Mouse (Mus musculus) T-helper 1 cell (primary cell): ENCODE results near the gene Creg1.

ENCODE experiments used
- in situ Hi-C: fragments of 300-600 bp; cut with MboI, MseI; formaldehyde crosslinking; loops from one replicate; pipeline ENCODE4 v1.15.1; 2025; ENCODE audit warnings: high pct_unique_total_duplicates

Creg1 gene

DNA sequence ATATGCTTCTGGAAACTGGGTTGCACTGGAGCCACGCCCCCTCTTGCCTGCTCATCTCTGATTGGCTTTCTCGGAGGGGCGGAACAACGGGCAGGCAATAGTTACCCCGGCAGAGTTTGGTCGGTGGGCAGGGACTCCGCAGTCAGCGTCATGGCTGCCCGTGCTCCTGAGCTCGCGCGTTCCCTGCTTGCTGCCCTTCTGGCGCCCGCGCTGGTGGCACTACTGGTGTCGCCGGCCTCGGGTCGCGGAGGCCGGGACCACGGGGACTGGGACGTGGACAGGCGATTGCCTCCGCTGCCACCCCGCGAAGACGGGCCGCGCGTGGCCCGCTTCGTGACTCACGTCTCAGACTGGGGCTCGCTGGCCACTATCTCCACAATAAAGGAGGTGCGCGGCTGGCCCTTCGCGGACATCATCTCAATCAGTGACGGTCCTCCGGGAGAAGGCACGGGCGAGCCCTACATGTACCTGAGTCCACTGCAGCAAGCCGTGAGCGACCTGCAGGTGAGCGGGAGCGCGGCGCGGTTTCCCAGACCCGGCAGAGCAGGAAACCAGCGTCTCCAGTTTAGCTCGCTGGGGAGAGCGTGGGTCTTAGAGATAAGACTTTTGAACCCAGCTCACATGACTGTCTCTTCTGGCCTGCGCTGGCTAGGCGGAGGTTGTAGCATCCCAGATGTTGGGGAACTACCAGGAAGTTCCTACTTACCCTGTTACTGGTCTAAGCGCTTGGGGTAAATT lies at the start of gene Creg1:
Gene Creg1 (plus strand): TSS at position 112 of the 738 bp plus-strand sequence.
- in situ Hi-C loops = loop anchor here (10.0 to 25.0 kb wide), 2 partner anchors 623 to 1231 kb away; partner anchors contain the start of gene Tada1

- in situ Hi-C loops = no loop called here
These were observed 49.7 kb upstream of the Creg1 start for GRCm38 (mm10) chr1:165713798-165714197.

- in situ Hi-C loops = no loop called here
These were observed 47.1 kb upstream of the Creg1 start for GRCm38 (mm10) chr1:165716426-165716825.

GRCm38 (mm10) chr1:165717711-165718542 lies 45.6 kb upstream of the Creg1 start:
- in situ Hi-C loops = no loop called here

- in situ Hi-C loops = no loop called here
These were observed 44.9 kb upstream of the Creg1 start for GRCm38 (mm10) chr1:165718543-165719105.

DNA sequence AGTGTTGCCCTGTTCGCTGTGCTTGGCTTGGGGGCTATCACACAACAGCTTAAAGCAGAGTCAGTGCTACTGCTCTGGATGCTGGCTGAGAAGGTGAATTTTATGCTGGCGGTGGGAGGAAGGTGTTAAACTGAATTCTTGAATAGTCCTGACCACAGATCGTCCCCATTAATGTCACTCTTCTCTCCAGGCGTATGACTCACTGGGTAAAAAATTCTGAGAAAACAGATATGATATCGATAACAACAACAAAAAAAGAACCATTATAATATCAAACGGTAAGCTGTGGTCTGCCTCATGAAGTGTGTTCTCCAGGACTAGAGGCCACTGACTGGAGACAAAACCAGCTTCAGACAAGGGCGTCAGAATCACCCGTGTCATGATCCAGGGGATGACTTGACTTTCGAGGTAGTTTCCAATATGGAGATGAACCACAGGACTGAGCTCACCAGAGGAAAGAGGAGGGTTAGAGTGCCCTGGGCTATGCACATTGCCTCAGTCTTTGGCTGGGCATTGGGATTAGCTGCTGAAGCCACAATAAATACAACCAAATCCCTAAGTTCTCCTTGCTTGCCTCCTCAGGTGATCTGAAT lies 40.9 kb upstream of the Creg1 start:
- in situ Hi-C loops = no loop called here

DNA sequence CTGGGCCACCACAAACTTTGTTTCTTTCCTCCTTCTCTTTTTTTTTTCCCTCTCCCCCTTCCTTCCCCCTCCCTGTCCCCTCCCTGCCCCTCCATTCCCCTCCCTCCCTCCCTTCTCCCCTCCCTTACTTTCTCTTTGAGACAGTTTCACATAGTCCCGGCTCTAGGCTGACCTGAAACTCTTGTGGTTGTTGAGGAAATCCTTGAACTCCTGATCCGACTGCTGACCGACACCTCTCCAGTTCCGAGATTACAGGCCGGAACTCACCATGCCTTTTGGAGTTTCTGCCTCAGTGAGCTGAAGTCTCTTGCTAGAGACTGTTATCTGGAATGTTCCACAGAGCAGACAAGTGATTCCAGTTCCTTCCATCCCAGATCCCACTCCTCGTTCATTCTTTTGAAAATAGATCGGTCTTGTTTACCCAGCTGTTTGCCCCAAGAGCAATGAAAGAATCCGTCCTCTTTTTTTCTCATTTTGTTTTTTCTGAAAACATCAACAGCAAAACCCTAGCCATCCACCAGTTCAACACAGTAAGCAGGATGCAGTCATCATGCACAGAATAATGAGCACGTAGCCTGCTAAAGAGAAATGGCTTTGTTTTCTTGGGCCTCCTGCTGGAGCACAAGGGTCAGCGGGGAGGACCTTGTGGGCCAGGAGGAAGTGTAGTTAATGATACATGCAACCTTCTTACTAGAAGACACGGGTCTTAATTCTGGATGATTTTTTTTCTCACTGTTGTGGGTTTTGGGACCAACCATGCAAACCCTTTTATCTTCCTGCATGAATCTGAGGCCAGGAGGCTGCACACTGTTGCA lies 39.1 kb upstream of the Creg1 start:
- in situ Hi-C loops = no loop called here

GRCm38 (mm10) chr1:165725039-165725644 lies 38.4 kb upstream of the Creg1 start:
- in situ Hi-C loops = no loop called here

DNA sequence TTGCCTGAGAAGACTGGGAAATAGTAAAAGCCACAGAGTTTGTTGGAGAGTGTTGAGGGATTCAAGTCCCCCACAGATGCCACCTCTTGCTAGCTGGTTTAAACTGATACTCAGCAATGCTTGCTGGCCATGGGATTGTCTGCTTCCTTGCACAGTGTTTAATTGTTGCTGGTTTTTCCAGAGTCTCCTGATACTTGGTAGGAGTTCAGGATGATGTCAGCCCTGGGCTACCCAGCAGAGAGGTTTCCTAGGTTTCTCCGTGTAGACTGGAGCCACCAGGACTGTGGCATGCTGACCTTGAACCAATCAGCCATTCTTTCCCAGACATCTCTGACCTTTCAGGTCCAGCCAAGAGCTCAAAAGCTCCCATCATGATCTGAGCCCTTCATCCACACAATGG lies 36.6 kb upstream of the Creg1 start:
- in situ Hi-C loops = no loop called here

- in situ Hi-C loops = no loop called here
These were observed 35.4 kb upstream of the Creg1 start for GRCm38 (mm10) chr1:165728057-165728639.

- in situ Hi-C loops = no loop called here
These were observed 33.4 kb upstream of the Creg1 start for GRCm38 (mm10) chr1:165730129-165730528.

GRCm38 (mm10) chr1:165731553-165731952 lies 32.0 kb upstream of the Creg1 start:
- in situ Hi-C loops = no loop called here

DNA sequence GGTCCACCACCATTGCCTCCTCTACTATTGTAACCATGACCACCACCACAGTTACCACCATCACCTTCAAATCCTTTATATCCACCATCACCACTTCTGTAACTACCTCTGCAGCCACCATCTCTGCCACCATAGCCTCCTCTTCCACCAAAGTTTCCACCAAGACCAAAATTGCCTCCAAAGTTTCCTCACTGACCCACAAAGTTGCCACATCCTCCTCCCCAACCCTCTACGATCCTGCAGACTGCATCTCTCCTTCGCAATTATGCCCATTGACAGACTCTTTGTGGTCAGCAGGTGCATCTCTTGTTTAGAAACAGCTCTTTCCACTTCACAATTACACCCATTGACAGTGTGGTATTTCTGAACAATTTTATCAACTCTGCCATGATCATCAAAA lies 28.7 kb upstream of the Creg1 start:
- in situ Hi-C loops = loop anchor here (5.0 kb wide), 2 partner anchors 73 to 153 kb away; no protein-coding TSS in a partner anchor

- in situ Hi-C loops = loop anchor here (5.0 kb wide), 2 partner anchors 74 to 154 kb away; no protein-coding TSS in a partner anchor
These were observed 27.4 kb upstream of the Creg1 start for GRCm38 (mm10) chr1:165735826-165736818.

GRCm38 (mm10) chr1:165737451-165737850 lies 26.1 kb upstream of the Creg1 start:
- in situ Hi-C loops = loop anchor here (5.0 kb wide), 2 partner anchors 75 to 155 kb away; no protein-coding TSS in a partner anchor

DNA sequence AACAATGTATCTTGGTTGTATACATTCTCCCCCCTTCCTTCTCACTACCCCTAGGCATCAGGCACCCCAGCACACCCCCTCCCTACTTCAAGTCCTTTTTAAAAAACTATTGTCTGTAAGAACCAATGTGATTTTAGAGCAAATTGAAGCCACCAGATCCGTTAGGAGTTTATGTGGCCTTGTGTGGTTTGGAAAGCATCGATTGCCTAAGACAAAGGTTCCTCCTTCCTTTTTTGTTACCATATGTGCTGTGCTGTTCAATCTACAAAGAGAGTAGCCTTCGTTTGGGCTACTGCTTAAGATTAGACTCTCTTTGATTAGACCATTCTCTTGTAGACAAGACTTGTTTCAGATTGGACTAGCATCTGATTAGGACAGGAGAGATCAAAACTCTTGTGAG lies 25.7 kb upstream of the Creg1 start:
- in situ Hi-C loops = loop anchor here (5.0 kb wide), 2 partner anchors 76 to 156 kb away; no protein-coding TSS in a partner anchor

DNA sequence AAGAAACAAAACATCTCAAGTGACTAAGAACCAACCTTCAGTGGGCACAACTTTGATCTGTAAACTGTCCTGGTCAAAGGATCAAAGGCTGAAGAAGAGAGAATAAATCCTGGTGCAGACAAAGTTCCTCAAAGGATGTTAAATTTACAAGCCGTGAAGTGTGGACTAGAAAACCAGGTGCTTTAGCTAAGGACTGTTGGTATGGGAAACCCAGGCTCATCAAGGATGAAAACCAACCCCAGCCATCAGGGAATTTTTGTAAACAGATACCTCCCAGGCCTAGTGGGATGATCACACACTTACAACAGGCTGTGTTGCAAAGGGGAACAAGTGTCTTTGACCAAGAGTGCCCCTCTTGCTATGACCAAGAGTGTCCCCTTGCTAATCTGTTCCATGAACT lies 24.6 kb upstream of the Creg1 start:
- in situ Hi-C loops = loop anchor here (5.0 kb wide), 2 partner anchors 77 to 157 kb away; no protein-coding TSS in a partner anchor

DNA sequence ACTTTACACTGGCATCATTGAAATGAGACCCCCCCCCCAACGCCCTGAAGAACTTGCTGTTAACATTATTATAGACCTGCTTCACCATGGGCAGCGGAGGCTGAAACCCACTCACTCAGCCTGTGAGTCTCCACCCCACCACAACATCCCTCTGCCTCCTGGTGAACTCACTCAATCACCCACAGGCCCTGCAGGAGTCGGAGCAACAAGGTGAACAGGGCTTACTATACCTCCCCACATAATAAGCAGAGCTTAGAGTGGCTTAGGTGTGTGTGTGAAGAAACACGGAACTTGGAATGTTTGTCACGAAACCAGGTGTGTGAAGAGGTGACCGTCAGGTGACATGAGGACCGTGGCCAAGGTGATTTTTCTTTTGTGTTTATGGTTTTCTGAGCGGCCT lies 21.6 kb upstream of the Creg1 start:
- in situ Hi-C loops = no loop called here

DNA sequence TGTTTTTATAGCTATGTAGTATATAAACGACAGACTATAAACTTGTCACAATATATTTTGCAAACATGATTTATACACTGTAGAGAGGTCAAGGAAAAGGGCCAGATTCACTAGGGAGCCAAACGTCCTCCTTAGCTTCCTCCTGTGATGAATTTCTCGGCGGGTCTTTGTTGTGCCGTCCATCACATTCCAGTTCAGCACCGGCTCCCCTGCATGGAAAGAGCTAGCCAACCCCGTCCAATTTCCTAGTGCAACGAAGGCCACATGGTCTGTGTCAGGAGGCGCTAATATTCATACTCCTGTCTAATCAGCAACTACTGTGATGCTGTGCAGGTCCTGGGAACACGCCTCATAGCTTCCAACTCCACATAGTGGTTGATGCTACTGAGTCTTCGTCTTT lies 15.5 kb upstream of the Creg1 start:
- in situ Hi-C loops = no loop called here
